Mouse (Mus musculus) granulocyte monocyte progenitor cell, adult 5-6 weeks (primary cell): Measurements from ENCODE around the gene Kcna7. TPM values are rescaled to one million over a fixed set of nuclear protein-coding genes. Genes with fewer than 3 reads are reported as not detected.
"Not testable (repeated sequence)": the region's sequence is repeated elsewhere in the genome, so short reads cannot be mapped to it uniquely, and the experiment has no call there.

Experiments used
- ATAC-seq: replicated peaks from 2 replicates; pipeline ENCODE4 v1.8.0; 2016; ENCODE audit warnings: mild to moderate bottlenecking, moderate TSS enrichment, inconsistent platforms; ENCODE audit not compliant: poor library complexity, severe bottlenecking
- total RNA-seq, 2 experiments: library from RNA; stranded (forward) in 1 of 2; stranded (reverse) in 1 of 2; fragments of 200-712, 200-1000 nt in 1 of 2; fragments of >200 nt in 1 of 2; fragmentation: Nextera tagmentation in 1 of 2; gene quantifications; 2 replicates each; pipeline ENCODE4 v1.2.3; 2014 to 2017

Gene Kcna7
- not detected in 2 replicates for total RNA-seq (2014; fragmentation: Nextera tagmentation)
- total RNA-seq (2017), result not detected in 2 replicates

DNA sequence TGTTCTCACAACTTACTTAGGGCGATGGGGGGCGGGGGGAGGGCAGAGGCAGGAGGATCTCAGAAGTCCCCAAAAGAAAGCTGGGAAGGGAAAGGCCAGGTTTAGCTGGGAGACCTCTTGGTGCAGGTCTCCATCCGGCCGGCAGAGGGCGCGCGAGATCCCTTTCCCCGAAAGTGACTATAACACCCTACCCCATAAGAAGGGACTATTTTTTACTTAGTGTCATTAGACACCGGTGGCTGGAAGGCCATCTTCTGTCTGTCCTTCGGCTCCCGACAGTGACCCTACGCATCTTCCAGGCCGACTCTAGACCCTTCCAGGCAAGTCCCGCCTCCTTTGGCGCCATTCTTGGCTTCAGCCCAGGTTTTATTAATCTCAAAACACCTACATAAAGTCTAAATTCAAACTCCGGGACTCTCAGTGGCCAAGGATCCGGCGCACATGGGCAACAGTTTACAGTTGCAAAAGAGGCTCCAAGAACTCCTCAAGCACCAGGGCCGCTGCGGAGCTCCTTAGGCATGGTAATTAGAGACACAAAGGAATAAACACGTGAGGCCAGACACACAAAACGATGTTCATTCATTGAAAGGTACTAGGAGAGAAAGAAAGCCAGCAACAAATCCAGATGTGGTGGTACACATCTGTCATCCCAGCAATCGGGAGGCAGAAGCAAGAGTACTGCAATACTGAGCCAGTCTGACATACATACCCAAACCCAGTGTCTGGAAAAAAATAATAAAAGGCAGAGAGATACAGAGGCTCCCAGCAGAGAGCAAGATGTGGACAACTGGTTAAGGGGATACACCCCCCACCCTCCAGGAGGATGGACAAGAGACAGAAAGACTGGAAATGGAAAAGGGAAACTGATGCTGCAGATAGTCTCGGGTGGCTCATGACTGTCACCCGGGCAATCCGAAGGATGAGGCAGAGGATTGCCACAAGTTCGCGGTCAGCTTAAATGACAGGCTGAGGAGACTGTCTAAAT is at the start of gene Kcna7:
Gene Kcna7, plus strand, starts transcription at position 563 of the 985 bp plus-strand sequence.
- ATAC-seq, result peak; percentile 63

- ATAC-seq, result no peak
Measured at GRCm38 (mm10) chr7:45356087-45356486, 49.4 kb upstream of the Kcna7 start.

DNA sequence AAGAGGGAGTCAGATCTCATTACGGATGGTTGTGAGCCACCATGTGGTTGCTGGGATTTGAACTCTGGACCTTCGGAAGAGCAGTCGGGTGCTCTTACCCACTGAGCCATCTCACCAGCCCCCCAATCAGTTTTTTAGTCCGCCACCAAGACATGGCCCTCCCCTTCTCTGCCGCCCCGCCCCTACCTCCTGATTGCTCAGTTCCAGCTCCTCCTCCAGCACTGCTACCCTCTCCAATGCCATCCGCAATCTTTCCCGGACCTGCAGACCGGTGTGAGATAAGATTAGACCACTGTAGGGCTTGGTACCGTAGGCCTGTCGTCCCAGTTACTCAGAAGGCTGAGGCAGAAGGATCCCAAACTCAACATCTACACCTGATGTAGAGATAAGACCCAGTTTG is 46.4 kb upstream of the Kcna7 start:
- not testable (repeated sequence) for ATAC-seq

- no peak for ATAC-seq
Measured at GRCm38 (mm10) chr7:45360404-45361125, 44.9 kb upstream of the Kcna7 start.

GRCm38 (mm10) chr7:45361243-45361804 is 44.1 kb upstream of the Kcna7 start:
- ATAC-seq, result peak; percentile 75

DNA sequence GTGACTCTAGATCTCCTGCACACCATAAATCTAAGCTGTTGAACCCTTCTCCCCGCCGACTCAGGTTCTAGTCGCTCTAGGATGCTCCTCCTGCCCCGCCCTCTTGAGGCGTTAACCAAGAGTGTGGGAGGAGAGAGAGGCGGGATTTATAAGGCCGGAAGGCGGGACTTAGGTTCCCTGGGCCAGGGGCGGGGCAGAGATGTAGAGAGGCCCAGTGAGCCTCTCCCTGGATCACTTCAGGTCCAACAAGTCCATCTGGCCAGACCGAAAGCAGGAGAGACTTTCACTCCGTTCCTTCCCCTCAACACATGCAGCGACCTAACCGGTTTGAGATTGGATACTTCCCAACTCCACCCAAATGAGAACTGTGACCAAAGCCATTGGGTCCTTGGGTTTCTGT is 42.7 kb upstream of the Kcna7 start:
- ATAC-seq, result peak; percentile 26; the same call in 1 of the 2 replicates

GRCm38 (mm10) chr7:45363983-45364382 is 41.5 kb upstream of the Kcna7 start:
- no peak for ATAC-seq

GRCm38 (mm10) chr7:45365742-45366651 is 39.5 kb upstream of the Kcna7 start:
- no peak for ATAC-seq

DNA sequence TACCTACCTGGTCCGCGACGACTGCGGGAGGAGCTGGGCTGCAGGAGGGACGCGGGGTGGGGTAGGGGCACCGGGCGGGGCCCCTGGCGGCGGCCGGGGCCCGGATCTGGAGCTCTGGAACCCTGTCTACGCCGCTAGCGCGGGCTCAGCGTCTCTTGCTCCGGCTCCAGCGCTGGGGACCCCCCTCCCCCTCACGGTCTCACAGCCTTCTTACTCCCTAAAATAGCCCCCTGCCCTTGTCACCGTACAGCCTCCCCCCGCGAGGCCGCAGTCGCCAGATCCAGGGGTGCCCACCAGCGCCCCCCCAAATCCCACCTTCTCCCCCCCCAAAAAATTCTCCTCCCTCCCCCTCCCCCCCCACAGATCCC is 38.8 kb upstream of the Kcna7 start, which contains the start of gene Ppfia3:
Gene Ppfia3, minus strand, starts transcription at position 368 of the 368 bp plus-strand sequence.
- no peak for ATAC-seq

GRCm38 (mm10) chr7:45367020-45367880 is 38.2 kb upstream of the Kcna7 start:
- peak; percentile 72 for ATAC-seq

- ATAC-seq, result no peak
Measured at GRCm38 (mm10) chr7:45368178-45368577, 37.3 kb upstream of the Kcna7 start.

- no peak for ATAC-seq
Measured at GRCm38 (mm10) chr7:45369022-45369745, 36.3 kb upstream of the Kcna7 start.

- no peak for ATAC-seq
Measured at GRCm38 (mm10) chr7:45369836-45370474, 35.5 kb upstream of the Kcna7 start.

DNA sequence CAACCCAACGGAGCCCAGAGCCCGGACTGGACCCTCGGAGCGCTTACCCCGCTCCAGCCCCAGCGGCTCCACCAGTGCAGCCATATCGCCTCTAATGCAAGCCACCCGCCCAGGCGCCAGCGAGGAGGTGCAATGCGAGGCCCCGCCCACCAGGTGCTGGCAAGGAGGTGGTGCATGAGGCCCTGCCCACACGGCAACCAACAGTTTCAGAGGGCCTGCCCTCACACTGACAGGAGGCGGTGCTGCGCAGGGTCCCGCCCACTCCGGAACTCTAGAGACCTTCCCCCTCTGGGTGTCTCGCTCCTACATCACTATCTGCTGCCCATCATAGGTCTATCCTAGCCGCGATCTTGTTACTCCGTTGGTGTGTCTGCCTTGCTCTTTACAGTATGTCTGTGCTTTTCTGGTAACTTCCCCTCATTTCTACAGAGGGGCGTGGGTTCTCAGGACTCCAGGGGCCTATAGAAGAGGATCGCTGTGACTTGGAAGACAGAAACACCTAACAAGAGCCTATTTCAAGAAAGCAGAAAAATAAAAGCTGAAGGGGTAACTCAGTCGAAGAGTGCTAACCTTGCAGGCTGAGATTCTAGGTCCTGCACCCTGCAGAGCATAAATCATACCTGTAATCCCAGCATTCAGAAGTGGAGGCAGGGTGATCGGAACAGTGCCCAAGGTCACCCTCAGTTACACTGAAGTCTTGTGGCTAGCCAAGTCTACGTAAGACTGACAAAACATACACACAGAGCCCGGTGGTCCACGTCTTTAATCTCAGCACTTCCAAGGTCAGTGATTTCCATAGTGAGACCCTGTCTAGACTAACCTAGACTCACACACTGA is 34.8 kb upstream of the Kcna7 start, which contains the start of gene Lin7b:
Gene Lin7b, minus strand, starts transcription at position 109 of the 837 bp plus-strand sequence.
- ATAC-seq, result peak; percentile 74

- ATAC-seq, result no peak
Measured at GRCm38 (mm10) chr7:45372371-45372770, 33.1 kb upstream of the Kcna7 start.

DNA sequence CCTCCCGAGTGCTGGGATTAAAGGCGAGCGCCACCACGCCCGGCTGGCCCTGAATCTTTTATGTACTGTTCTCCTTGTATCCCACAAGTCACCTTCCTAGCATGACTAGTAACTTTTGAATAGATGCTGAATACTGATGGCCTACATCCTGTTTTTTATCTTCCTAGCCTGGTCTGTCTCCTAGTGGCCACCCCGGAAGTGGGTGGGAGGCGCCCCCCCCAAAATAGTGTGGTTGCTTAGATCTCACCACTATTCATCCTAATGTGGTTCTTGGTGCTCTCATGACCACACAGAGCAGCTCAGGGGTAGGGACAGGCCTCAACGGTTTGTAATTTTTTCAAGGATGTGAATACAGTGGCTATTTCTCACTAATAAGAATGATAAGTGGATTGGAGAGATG is 30.8 kb upstream of the Kcna7 start:
- ATAC-seq, result no peak

- no peak for ATAC-seq
Measured at GRCm38 (mm10) chr7:45376057-45376456, 29.4 kb upstream of the Kcna7 start.
